Mouse (Mus musculus) lung, postnatal 0 days (tissue): ENCODE measurements around the gene Syngr3.

Experiments
- CTCF ChIP-seq: IDR thresholded peaks from 2 replicates; pipeline ENCODE4 v1.5.1; 2016; ENCODE audit warnings: antibody characterized with exemption, mild to moderate bottlenecking
- EP300 ChIP-seq: IDR thresholded peaks from 2 replicates; pipeline ENCODE4 v1.6.1; 2016; ENCODE audit warnings: antibody characterized with exemption, mild to moderate bottlenecking, control low read depth

DNA sequence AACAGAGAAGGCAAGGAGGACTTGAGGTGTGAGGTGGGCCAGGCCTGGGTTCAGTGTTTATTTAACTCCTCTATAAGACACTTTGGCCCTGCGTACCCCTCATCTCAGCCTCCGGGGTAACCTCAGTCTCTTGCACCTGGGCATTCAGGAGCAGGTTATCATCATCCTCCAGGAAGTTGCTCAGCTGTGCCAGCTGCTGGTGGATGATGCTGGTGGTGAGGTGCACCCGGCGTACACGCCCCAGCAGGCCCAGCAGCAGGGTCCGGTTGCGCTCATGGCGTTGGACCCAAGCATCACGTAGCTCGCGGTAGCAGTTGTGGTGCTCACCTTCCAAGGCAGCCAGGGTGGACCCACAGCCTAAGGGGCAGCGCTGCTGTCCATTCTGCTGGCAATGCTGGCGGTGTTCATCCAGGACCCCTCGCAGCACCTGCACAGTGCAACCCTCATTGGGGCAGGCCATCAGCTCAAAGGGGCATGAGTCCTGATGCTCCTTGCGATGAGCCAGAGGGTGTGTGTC is 26.5 kb upstream of the Syngr3 start:
- TF ChIP-seq CTCF (no peak), EP300 (no peak)
